Mouse (Mus musculus) thymus, postnatal 14 days (tissue): ENCODE data around the gene Gdi2.

Source experiments
- DNase-seq: peaks from one replicate; pipeline ENCODE4 v3.0.0; 2021

The Gdi2 gene

GRCm38 (mm10) chr13:3563130-3563529, 25.3 kb downstream of the Gdi2 start:
- DNase-seq: no peak

GRCm38 (mm10) chr13:3563953-3564352, 26.1 kb downstream of the Gdi2 start:
- no peak for DNase-seq

- DNase-seq: no peak
Observed at GRCm38 (mm10) chr13:3590789-3591188, 52.9 kb downstream of the Gdi2 start.

- DNase-seq: no peak
Observed at GRCm38 (mm10) chr13:3594311-3594710, 56.4 kb downstream of the Gdi2 start.

- DNase-seq: no peak
Observed at GRCm38 (mm10) chr13:3596232-3596631, 58.4 kb downstream of the Gdi2 start.

- DNase-seq: no peak
Observed at GRCm38 (mm10) chr13:3609780-3610117, 71.9 kb downstream of the Gdi2 start.

- no peak for DNase-seq
Observed at GRCm38 (mm10) chr13:3610118-3610794, 72.4 kb downstream of the Gdi2 start.

GRCm38 (mm10) chr13:3610795-3611438, 73.1 kb downstream of the Gdi2 start, which contains the start of gene Fam208b:
TSS of gene Fam208b (minus strand) at chr13:3611108.
- DNase-seq: peak; percentile 98
